Mouse (Mus musculus) ES-CJ7 (cell line): ENCODE data around the gene Gpr132.
A peak's percentile ranks its signal among the peaks of the same experiment; 100 is the strongest.

Experiments
- DNase-seq: peaks from one replicate; pipeline ENCODE4 v3.0.0; 2011; ENCODE audit warnings: low read depth, low spot score

Gpr132 gene

GRCm38 (mm10) chr12:112868178-112869087, at the start of gene Gpr132:
Gene Gpr132 (minus strand): TSS chr12:112868228.
- no peak for DNase-seq

- no peak for DNase-seq
Measured at GRCm38 (mm10) chr12:112917486-112917885, 49.5 kb upstream of the Gpr132 start.

- DNase-seq: no peak
Measured at GRCm38 (mm10) chr12:112916698-112917400, 48.8 kb upstream of the Gpr132 start.

GRCm38 (mm10) chr12:112915587-112915986, 47.6 kb upstream of the Gpr132 start:
- DNase-seq: no peak

- DNase-seq: no peak
Measured at GRCm38 (mm10) chr12:112914527-112914926, 46.5 kb upstream of the Gpr132 start.

- no peak for DNase-seq
Measured at GRCm38 (mm10) chr12:112912951-112913745, 45.1 kb upstream of the Gpr132 start.

GRCm38 (mm10) chr12:112911701-112912100, 43.7 kb upstream of the Gpr132 start:
- no peak for DNase-seq

- DNase-seq: no peak
Measured at GRCm38 (mm10) chr12:112908991-112909390, 41.0 kb upstream of the Gpr132 start.

GRCm38 (mm10) chr12:112905001-112905400, 37.0 kb upstream of the Gpr132 start:
- DNase-seq: no peak

- no peak for DNase-seq
Measured at GRCm38 (mm10) chr12:112903941-112904340, 35.9 kb upstream of the Gpr132 start.

- no peak for DNase-seq
Measured at GRCm38 (mm10) chr12:112900641-112901040, 32.6 kb upstream of the Gpr132 start.

- DNase-seq: no peak
Measured at GRCm38 (mm10) chr12:112898960-112899359, 30.9 kb upstream of the Gpr132 start.

- DNase-seq: no peak
Measured at GRCm38 (mm10) chr12:112898351-112898750, 30.3 kb upstream of the Gpr132 start.

- no peak for DNase-seq
Measured at GRCm38 (mm10) chr12:112897522-112898212, 29.6 kb upstream of the Gpr132 start.

GRCm38 (mm10) chr12:112894969-112895368, 26.9 kb upstream of the Gpr132 start:
- DNase-seq: no peak

- no peak for DNase-seq
Measured at GRCm38 (mm10) chr12:112894303-112894884, 26.4 kb upstream of the Gpr132 start.

- DNase-seq: no peak
Measured at GRCm38 (mm10) chr12:112885465-112885864, 17.4 kb upstream of the Gpr132 start.

- no peak for DNase-seq
Measured at GRCm38 (mm10) chr12:112881301-112881815, 13.3 kb upstream of the Gpr132 start.

GRCm38 (mm10) chr12:112880661-112881060, 12.6 kb upstream of the Gpr132 start:
- DNase-seq: no peak

GRCm38 (mm10) chr12:112879731-112880130, 11.7 kb upstream of the Gpr132 start:
- no peak for DNase-seq

- DNase-seq: peak; percentile 45
Measured at GRCm38 (mm10) chr12:112877607-112878020, 9.6 kb upstream of the Gpr132 start.
